Mouse (Mus musculus): Measurements from ENCODE around the gene Pik3cb.

Pik3cb gene

DNA sequence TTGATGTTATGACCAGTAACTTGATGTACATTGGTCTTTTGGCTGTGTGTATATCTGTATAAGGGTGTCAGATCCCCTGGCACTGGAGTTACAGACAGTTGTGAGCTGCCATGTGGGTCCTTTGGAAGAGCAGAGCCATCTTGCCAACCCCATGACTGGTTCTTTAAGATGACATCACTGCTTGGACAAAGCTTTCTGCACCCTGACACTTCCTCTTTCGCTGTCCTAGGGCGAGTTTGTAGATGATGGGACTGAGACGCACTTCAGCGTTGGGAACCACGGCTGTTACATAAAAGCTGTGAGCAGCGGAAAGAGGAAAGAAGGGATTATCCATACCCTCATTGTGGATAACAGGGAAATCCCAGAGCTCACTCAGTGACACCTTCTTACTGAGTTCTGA, 139.1 kb downstream of the Pik3cb start:
- no peak for DNase-seq (ENCODE audit: low spot score in 2 of 2)

DNA sequence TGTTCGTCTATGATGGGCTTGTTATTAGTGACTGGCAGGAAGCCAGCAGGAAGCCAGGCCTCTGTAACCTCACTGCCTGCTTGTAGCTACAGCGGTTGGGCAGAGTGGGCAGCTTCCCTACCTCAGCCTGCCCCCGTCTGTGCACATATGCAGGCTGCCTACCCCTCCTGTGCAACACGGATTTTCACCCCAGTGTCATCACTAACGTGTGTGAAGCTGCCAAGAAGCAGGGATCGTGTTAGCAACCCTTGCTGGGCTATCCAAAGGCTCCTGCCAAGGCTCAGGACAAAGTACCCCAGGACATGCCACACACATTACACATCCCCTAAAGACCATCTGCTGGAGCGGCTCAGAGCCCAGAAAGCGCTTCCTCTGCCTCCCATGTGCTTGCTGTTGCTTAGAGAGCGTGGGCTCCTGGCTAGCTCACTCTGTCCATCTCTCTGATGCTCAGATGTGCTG, 140.5 kb downstream of the Pik3cb start:
- no peak for DNase-seq (ENCODE audit: low spot score in 2 of 2)

DNA sequence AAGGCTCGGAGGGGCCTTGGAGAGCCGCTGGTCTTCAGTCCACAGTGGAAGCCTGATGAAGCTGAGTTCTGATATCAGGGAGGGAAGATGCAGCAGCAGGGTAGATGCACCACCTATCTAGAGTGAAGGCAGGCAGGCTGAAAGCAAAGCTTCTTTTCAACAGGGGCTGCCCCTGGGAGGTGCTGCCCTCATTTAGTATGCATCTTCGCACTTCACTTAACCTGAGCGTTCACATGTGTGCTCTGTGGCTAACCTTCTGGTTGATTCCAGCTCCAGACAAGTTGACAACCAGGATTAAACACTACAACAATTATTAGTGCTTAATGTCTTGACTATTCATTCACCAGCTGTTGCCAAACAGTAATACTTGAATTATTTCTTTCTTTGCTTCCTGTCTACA, 146.3 kb downstream of the Pik3cb start:
- no peak for DNase-seq (ENCODE audit: low spot score in 2 of 2)

DNA sequence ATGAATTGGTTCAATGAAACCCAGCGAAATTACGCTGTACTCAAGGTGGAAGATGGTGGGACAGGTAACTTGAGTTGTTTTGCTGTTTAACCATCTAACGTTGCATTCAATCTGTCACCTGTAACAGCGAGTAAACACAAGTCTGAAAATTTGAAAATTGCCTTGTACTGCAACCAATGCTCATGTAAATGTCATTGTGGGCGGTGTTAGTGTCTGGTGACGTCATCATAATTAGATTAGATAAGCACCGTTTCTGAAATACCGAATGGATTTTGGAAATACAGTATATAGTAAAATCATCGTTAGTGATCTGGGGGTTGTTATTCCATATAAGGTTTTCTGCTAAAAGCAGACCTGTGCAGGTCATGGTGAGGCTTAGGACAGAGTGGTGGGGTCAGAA, 153.3 kb downstream of the Pik3cb start:
- DNase-seq (ENCODE audit: low spot score in 2 of 2) = no peak

All from spleen, postnatal 10 days (tissue).